Mouse (Mus musculus): ENCODE data around the gene Fmnl2.

- TF ChIP-seq CTCF (IDR thresholded peaks at IDR 0.05; ENCODE audit: low read depth) (no peak), EP300 (optimal IDR thresholded peaks at IDR 0.05) (no peak)
These were observed 11.2 kb upstream of the Fmnl2 start for GRCm38 (mm10) chr2:52846506-52846905.
